Mouse (Mus musculus) small intestine, adult 2 months (tissue): ENCODE data around the gene Abcc12.

ENCODE experiments used
- CTCF ChIP-seq: fragments of 200-500 bp; IDR thresholded peaks from 2 replicates; pipeline ENCODE4 v1.5.1; 2012; ENCODE audit warnings: low read depth, mild to moderate bottlenecking, control low read depth, inconsistent platforms, low read length, moderate library complexity, mixed read lengths; ENCODE audit not compliant: insufficient replicate concordance, insufficient read length; ENCODE audit errors: extremely low read depth
- POLR2A ChIP-seq: fragments of 200-500 bp; IDR thresholded peaks from 2 replicates; pipeline ENCODE4 v1.6.1; 2012; ENCODE audit warnings: low read depth, mild to moderate bottlenecking, control low read depth, inconsistent platforms, low read length, moderate library complexity

- TF ChIP-seq CTCF (no peak), POLR2A (no peak)
These were observed 142.1 kb downstream of the Abcc12 start for GRCm38 (mm10) chr8:86438133-86438982.
